Mouse (Mus musculus): ENCODE data around the gene Gnpnat1.
A peak's percentile ranks its signal among the peaks of the same experiment; 100 is the strongest.

Gene Gnpnat1

DNA sequence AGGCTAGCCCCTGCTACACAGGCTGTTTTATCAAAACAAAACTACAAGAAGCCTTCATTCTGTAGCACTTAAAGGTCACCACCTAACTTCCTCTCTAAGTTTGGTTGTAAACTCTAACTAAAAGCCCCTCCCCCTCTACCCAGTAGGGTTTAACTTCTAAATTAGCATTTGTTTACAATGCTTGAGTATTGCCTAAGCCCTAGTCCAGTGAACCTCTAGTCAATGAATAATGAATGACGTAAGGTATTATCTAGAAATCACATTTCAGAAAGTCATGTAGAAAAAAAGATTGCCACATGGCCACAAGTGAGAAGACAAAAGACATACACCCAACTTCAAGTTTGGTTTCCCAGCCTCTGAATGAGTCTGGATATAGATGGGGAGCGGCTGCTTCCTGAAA is 17.2 kb downstream of the Gnpnat1 start:
- H3K27me3 ChIP-seq (ENCODE audit: insufficient read depth, low read length): no peaks in the 10 kb centered on the region
- peak; percentile 73; the same call in 1 of the 2 replicates for TF ChIP-seq NANOG (IDR thresholded peaks at IDR 0.05; ENCODE audit: borderline replicate concordance, low read length)
- no peak for TF ChIP-seq POU5F1 (IDR thresholded peaks at IDR 0.05; ENCODE audit: borderline replicate concordance, low read length)
- no peak for TF ChIP-seq CTCF (conservative IDR thresholded peaks at IDR 0.05; ENCODE audit: low read length)

DNA sequence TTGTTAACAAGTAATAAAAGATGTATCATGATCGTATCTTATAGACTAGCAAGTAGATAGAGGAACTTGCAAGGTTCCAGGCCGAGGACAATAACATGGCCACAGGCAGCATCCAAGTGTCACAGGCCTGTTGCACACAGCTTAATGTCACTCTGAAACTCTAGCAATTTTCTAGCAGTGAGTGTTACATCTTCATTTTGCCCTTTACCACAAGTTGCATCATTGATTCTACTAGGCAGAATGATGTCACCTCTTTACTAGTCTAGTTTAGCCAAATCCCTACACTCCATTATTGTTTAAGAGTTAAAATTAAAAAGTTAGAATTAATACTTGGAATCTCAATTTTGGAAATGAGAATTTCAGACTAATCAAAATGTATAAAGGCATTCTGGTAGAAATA is 19.1 kb downstream of the Gnpnat1 start:
- peaks cover 45% of the 10 kb centered on the region for H3K36me3 ChIP-seq (ENCODE audit: insufficient read depth, low read length)
- no peak for TF ChIP-seq NANOG (IDR thresholded peaks at IDR 0.05; ENCODE audit: borderline replicate concordance, low read length)
- no peak for TF ChIP-seq CTCF (conservative IDR thresholded peaks at IDR 0.05; ENCODE audit: low read length)
- TF ChIP-seq POU5F1 (IDR thresholded peaks at IDR 0.05; ENCODE audit: borderline replicate concordance, low read length): no peak
- H3K9me3 ChIP-seq (ENCODE audit: low read length): peaks cover 4% of the 10 kb centered on the region; the same call in 1 of the 2 replicates
- H3K27me3 ChIP-seq (ENCODE audit: insufficient read depth, low read length): no peaks in the 10 kb centered on the region
- H3K4me3 ChIP-seq (replicated peaks; ENCODE audit: low read length): no peak overlapping the region
- peaks cover 24% of the 10 kb centered on the region for H3K4me1 ChIP-seq (replicated peaks; ENCODE audit: low read depth, low read length)

More for the DNA sequence above, 17.2 kb downstream of the Gnpnat1 start:
- H3K4me1 ChIP-seq (replicated peaks; ENCODE audit: low read depth, low read length): peaks cover 24% of the 10 kb centered on the region
- H3K36me3 ChIP-seq (ENCODE audit: insufficient read depth, low read length): peaks cover 26% of the 10 kb centered on the region
- peaks cover 17% of the 10 kb centered on the region for H3K9me3 ChIP-seq (ENCODE audit: low read length)
- H3K4me3 ChIP-seq (replicated peaks; ENCODE audit: low read length): peak overlapping the region; percentile 99

DNA sequence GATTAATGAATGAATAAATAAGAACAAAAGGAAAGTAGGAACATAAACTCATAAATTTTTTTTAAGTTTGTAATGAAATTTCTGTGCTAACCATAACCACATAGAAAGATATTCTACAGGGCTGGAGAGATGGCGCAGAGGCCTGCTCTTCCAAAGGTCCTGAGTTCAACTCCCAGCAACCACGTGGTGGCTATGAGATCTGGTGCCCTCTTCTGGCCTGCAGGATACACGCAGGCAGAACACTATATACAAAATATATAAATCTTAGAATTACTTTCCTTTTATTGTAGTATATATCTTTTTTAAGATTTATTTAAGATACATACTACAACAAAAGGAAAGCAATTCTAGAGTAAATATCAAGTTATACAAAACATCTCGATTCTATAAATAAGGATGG is 21.8 kb downstream of the Gnpnat1 start:
- H3K9me3 ChIP-seq (ENCODE audit: low read length): no peaks in the 10 kb centered on the region
- no peak overlapping the region for H3K4me3 ChIP-seq (replicated peaks; ENCODE audit: low read length)
- peaks cover 17% of the 10 kb centered on the region for H3K4me1 ChIP-seq (replicated peaks; ENCODE audit: low read depth, low read length)
- peaks cover 72% of the 10 kb centered on the region for H3K36me3 ChIP-seq (ENCODE audit: insufficient read depth, low read length)
- H3K27me3 ChIP-seq (ENCODE audit: insufficient read depth, low read length): no peaks in the 10 kb centered on the region
- TF ChIP-seq POU5F1 (IDR thresholded peaks at IDR 0.05; ENCODE audit: borderline replicate concordance, low read length) (no peak), CTCF (conservative IDR thresholded peaks at IDR 0.05; ENCODE audit: low read length) (peak; percentile 50)

DNA sequence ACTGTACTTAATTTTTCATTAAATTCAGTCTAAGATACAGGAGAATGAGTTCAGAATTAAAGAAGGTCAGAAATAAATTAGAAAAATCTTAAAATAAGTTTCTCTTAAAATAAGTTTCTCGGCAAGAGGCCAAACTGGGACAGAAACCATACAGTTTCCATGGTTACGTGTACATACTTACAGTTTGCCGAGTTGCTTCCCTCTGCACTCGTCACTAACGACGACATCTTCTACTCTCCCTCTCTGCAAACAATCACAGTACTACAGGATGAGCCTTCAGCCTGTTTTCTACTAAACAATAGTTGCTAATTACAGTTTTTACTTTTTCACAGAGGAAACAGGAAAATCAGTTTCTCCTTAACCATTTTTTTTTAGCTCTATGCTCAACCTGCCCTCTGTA is 24.0 kb downstream of the Gnpnat1 start:
- Histone ChIP-seq H3K4me3 (replicated peaks; ENCODE audit: low read length) (no peak overlapping the region), H3K4me1 (replicated peaks; ENCODE audit: low read depth, low read length) (peaks cover 2% of the 10 kb centered on the region; the same call in 1 of the 2 replicates), H3K27me3 (ENCODE audit: insufficient read depth, low read length) (no peaks in the 10 kb centered on the region), H3K9me3 (ENCODE audit: low read length) (no peaks in the 10 kb centered on the region), H3K36me3 (ENCODE audit: insufficient read depth, low read length) (peaks cover 64% of the 10 kb centered on the region)
- no peak for TF ChIP-seq NANOG (IDR thresholded peaks at IDR 0.05; ENCODE audit: borderline replicate concordance, low read length)
- no peak for TF ChIP-seq CTCF (conservative IDR thresholded peaks at IDR 0.05; ENCODE audit: low read length)
- TF ChIP-seq POU5F1 (IDR thresholded peaks at IDR 0.05; ENCODE audit: borderline replicate concordance, low read length): no peak

- no peak for TF ChIP-seq CTCF (conservative IDR thresholded peaks at IDR 0.05; ENCODE audit: low read length)
- TF ChIP-seq NANOG (IDR thresholded peaks at IDR 0.05; ENCODE audit: borderline replicate concordance, low read length): no peak
- TF ChIP-seq POU5F1 (IDR thresholded peaks at IDR 0.05; ENCODE audit: borderline replicate concordance, low read length): no peak
- H3K36me3 ChIP-seq (ENCODE audit: insufficient read depth, low read length): peaks cover 58% of the 10 kb centered on the region
- H3K4me1 ChIP-seq (replicated peaks; ENCODE audit: low read depth, low read length): no peaks in the 10 kb centered on the region
- H3K9me3 ChIP-seq (ENCODE audit: low read length): no peaks in the 10 kb centered on the region
- no peak overlapping the region for H3K4me3 ChIP-seq (replicated peaks; ENCODE audit: low read length)
- no peaks in the 10 kb centered on the region for H3K27me3 ChIP-seq (ENCODE audit: insufficient read depth, low read length)
Observed at GRCm38 (mm10) chr14:45378771-45379170, 25.9 kb downstream of the Gnpnat1 start.

DNA sequence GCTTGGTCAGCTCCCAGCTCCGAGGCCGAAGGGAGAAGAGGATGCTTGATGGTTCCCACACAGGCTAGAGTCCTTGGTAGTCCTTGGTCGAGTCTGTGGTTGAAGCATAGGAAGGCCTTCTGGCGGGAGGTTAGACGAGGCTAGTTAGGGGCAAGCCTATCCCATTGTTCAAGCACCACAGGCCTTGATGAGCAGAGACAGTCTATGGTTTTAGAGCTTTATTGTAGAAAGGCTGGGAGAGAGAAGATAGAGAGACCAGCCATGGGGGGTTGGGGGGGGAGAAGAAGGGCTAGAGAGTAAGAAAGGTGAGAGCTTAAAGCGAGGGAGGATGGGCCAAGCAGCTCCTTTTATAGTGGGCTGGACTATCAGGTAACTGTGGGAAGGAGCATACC is 39.5 kb downstream of the Gnpnat1 start:
- no peaks in the 10 kb centered on the region for H3K27me3 ChIP-seq (ENCODE audit: insufficient read depth, low read length)

DNA sequence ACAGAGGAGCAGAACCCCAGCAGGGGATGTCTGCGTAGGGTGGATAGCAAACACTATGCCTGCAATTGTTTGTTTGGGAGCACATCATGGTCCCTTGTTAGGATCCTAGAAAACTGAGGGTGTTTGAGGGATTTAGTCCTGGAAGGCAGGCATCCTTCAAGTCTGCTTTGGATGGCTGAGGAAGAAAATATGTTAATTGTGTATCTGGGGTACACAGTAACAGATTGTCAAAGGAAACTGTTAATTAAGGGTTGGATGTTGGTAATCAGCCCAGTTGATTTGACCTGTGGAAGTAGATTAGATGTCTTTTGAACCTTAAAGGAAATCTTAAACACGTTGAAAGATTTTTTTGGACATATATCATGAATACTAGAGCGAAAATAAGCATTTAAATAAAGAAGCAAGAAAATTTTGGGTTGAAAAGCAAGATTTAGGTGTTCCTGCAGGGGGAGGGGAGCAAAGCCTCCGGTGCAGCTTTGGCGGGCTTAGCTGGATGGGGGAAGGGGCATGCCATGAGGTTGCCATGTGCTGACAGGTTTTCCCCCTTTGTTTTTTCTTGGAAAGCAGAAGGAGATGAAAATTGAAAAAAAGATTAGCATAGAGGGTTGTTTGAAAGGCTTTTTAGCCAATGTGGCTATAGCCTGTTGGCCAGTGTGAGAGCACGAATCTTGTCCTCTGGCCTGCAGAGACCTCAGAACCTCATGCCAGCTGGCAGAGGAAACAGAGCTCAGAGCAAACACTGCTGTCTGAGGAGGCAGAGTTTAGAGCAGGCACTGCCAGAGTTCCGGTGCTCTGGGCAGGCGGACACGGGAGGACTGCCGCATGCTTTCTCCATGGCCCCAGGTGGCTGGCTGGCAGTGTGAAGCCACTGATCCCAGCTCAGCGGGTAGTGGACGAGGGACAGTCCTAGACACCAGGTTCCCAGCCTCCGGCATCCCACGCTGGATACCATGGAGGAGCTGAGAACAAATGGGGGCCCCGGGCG is 40.2 kb downstream of the Gnpnat1 start:
- H3K36me3 ChIP-seq (ENCODE audit: insufficient read depth, low read length): peaks cover 36% of the 10 kb centered on the region
- H3K4me3 ChIP-seq (replicated peaks; ENCODE audit: low read length): peak overlapping the region; percentile 68
- TF ChIP-seq CTCF (conservative IDR thresholded peaks at IDR 0.05; ENCODE audit: low read length) (no peak), POU5F1 (IDR thresholded peaks at IDR 0.05; ENCODE audit: borderline replicate concordance, low read length) (no peak), NANOG (IDR thresholded peaks at IDR 0.05; ENCODE audit: borderline replicate concordance, low read length) (no peak)
- no peaks in the 10 kb centered on the region for H3K9me3 ChIP-seq (ENCODE audit: low read length)
- peaks cover 45% of the 10 kb centered on the region for H3K4me1 ChIP-seq (replicated peaks; ENCODE audit: low read depth, low read length)
- no peaks in the 10 kb centered on the region for H3K27me3 ChIP-seq (ENCODE audit: insufficient read depth, low read length)

More for the DNA sequence above, 39.5 kb downstream of the Gnpnat1 start:
- Histone ChIP-seq H3K4me3 (replicated peaks; ENCODE audit: low read length) (peak overlapping the region; percentile 68), H3K9me3 (ENCODE audit: low read length) (no peaks in the 10 kb centered on the region), H3K36me3 (ENCODE audit: insufficient read depth, low read length) (peaks cover 39% of the 10 kb centered on the region), H3K4me1 (replicated peaks; ENCODE audit: low read depth, low read length) (peaks cover 45% of the 10 kb centered on the region)
- no peak for TF ChIP-seq POU5F1 (IDR thresholded peaks at IDR 0.05; ENCODE audit: borderline replicate concordance, low read length)
- no peak for TF ChIP-seq CTCF (conservative IDR thresholded peaks at IDR 0.05; ENCODE audit: low read length)
- TF ChIP-seq NANOG (IDR thresholded peaks at IDR 0.05; ENCODE audit: borderline replicate concordance, low read length): peak; percentile 70; the same call in 1 of the 2 replicates

- Histone ChIP-seq H3K36me3 (ENCODE audit: insufficient read depth, low read length) (peaks cover 49% of the 10 kb centered on the region), H3K4me3 (replicated peaks; ENCODE audit: low read length) (peak within 1 kb of the TSS; percentile 92), H3K9me3 (ENCODE audit: low read length) (no peaks in the 10 kb centered on the region), H3K27me3 (ENCODE audit: insufficient read depth, low read length) (no peaks in the 10 kb centered on the region), H3K4me1 (replicated peaks; ENCODE audit: low read depth, low read length) (peaks cover 20% of the 10 kb centered on the region)
- TF ChIP-seq CTCF (conservative IDR thresholded peaks at IDR 0.05; ENCODE audit: low read length) (no peak), NANOG (IDR thresholded peaks at IDR 0.05; ENCODE audit: borderline replicate concordance, low read length) (no peak), POU5F1 (IDR thresholded peaks at IDR 0.05; ENCODE audit: borderline replicate concordance, low read length) (no peak)
Observed at GRCm38 (mm10) chr14:45350931-45351859, 53.5 kb downstream of the Gnpnat1 start, which contains the start of gene Styx. Gene Styx, plus strand, starts transcription at chr14:45351093.
